In the genomic region with DNA sequence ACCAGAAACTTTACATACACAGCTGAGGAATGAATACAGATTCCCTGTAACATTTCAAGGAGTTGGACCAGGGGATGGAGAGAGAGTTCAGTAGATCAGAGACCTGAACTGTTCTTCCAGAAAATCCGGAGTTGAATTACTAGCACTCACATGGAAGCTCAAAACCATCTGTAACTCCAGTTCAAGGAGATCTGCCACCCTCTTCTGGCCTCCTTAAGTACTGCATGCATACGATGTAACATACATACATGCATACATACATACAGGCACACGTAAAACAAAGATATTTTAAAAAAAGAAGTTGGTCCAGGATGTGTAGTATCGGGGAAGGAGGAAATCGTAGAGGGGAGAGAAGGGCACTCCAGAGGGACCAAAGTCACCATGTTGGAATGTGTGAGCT, we compare ENCODE assay signal across 20 mouse cellular contexts.
DNase-seq lines count a peak whose midpoint lies in the region; ATAC-seq and TF ChIP-seq lines count a peak whose summit lies in the region.
"Had no signal": no experiment of that assay in that cellular context is flagged by ENCODE, and none has a peak within 500 bp of the region (broad histone marks: within the 10 kb centered on the region; RNA-seq: fewer than 3 reads in every experiment).

No protein-coding gene starts in this region.

- no peaks in the 10 kb centered on the region for H3K36me3 ChIP-seq in forebrain, postnatal 0 days (ENCODE audit: insufficient read depth)
- no peaks in the 10 kb centered on the region for H3K36me3 ChIP-seq in forebrain, embryonic 14.5 days (ENCODE audit: control insufficient read depth, insufficient read depth, low read length)
- no peaks in the 10 kb centered on the region for H3K36me3 ChIP-seq in kidney, postnatal 0 days (ENCODE audit: insufficient read depth, low read length)
- H3K36me3 ChIP-seq in kidney, adult 2 months (ENCODE audit: control insufficient read depth, insufficient read depth, low read length): no peaks in the 10 kb centered on the region
- no peaks in the 10 kb centered on the region for H3K36me3 ChIP-seq in E14TG2a.4 (ENCODE audit: insufficient read depth, low read length)
- H3K36me3 ChIP-seq: forebrain, embryonic 12.5 days; heart, embryonic 15.5 days; limb, embryonic 12.5 days; liver, embryonic 12.5 days; neural tube, embryonic 12.5 days had no signal

- no peaks in the 10 kb centered on the region for H3K9me3 ChIP-seq in forebrain, postnatal 0 days (ENCODE audit: low read length)
- no peaks in the 10 kb centered on the region for H3K9me3 ChIP-seq in forebrain, embryonic 14.5 days (replicated peaks; ENCODE audit: control insufficient read depth, low read length)
- no peaks in the 10 kb centered on the region; the same call in 1 of the 2 replicates for H3K9me3 ChIP-seq in kidney, postnatal 0 days (replicated peaks; ENCODE audit: low read length)
- peaks cover 13% of the 10 kb centered on the region for H3K9me3 ChIP-seq in E14TG2a.4 (ENCODE audit: low read length)
- H3K9me3 ChIP-seq: heart, embryonic 15.5 days; neural tube, embryonic 12.5 days had no signal

- 96% methylated on average over 5 of the region's 5 CpGs for WGBS in forebrain, postnatal 0 days
- 95% methylated on average over 5 of the region's 5 CpGs for WGBS in forebrain, embryonic 14.5 days
- WGBS in kidney, postnatal 0 days: 96% methylated on average over 5 of the region's 5 CpGs
- WGBS in kidney, adult 2 months: 95% methylated on average over 5 of the region's 5 CpGs

- no peaks in the 10 kb centered on the region for H3K4me1 ChIP-seq in forebrain, postnatal 0 days (ENCODE audit: insufficient read depth)
- 0 out of 2 replicates have a peak, but pooled peaks cover 4% of the 10 kb centered on the region for H3K4me1 ChIP-seq in forebrain, embryonic 14.5 days (ENCODE audit: control insufficient read depth, insufficient read depth, low read length)
- H3K4me1 ChIP-seq in kidney, postnatal 0 days (replicated peaks; ENCODE audit: insufficient read depth, low read length): peaks cover 4% of the 10 kb centered on the region; the same call in 1 of the 2 replicates
- no peaks in the 10 kb centered on the region for H3K4me1 ChIP-seq in kidney, adult 2 months (ENCODE audit: control insufficient read depth, insufficient read depth, low read length)
- no peaks in the 10 kb centered on the region for H3K4me1 ChIP-seq in E14TG2a.4 (replicated peaks; ENCODE audit: low read depth, low read length)
- H3K4me1 ChIP-seq: liver, embryonic 12.5 days had no signal

- ATAC-seq in forebrain, postnatal 0 days: no peak
- no peak for ATAC-seq in forebrain, embryonic 14.5 days
- ATAC-seq in kidney, postnatal 0 days (replicated peaks; ENCODE audit: low FRiP score, low read depth): no peak
- ATAC-seq: liver, embryonic 12.5 days had no signal

- no peak overlapping the region for H3K9ac ChIP-seq in forebrain, postnatal 0 days
- H3K9ac ChIP-seq in forebrain, embryonic 14.5 days (ENCODE audit: low read length): no peak overlapping the region
- no peak overlapping the region for H3K9ac ChIP-seq in kidney, postnatal 0 days (ENCODE audit: low read depth, low read length)
- H3K9ac ChIP-seq: forebrain, embryonic 12.5 days; heart, embryonic 15.5 days; limb, embryonic 12.5 days; liver, embryonic 12.5 days; neural tube, embryonic 12.5 days had no signal

- H3K4me3 ChIP-seq in forebrain, postnatal 0 days (ENCODE audit: low read depth, low read length): no peak overlapping the region
- no peak overlapping the region for H3K4me3 ChIP-seq in forebrain, embryonic 14.5 days (ENCODE audit: low read depth, low read length)
- no peak overlapping the region for H3K4me3 ChIP-seq in kidney, postnatal 0 days (replicated peaks; ENCODE audit: low read depth, low read length)
- no peak overlapping the region for H3K4me3 ChIP-seq in kidney, adult 2 months (ENCODE audit: insufficient read depth, low read depth, low read length)
- no peak overlapping the region for H3K4me3 ChIP-seq in E14TG2a.4 (replicated peaks; ENCODE audit: low read length)
- H3K4me3 ChIP-seq: forebrain, embryonic 12.5 days; heart, embryonic 15.5 days; limb, embryonic 12.5 days; liver, embryonic 12.5 days; neural tube, embryonic 12.5 days had no signal

- no peak for TF ChIP-seq POLR2A in kidney, adult 2 months (IDR thresholded peaks at IDR 0.05; ENCODE audit: low read depth, low read length)

- no peaks in the 10 kb centered on the region for H3K27me3 ChIP-seq in forebrain, postnatal 0 days (ENCODE audit: insufficient read depth, low read length)
- no peaks in the 10 kb centered on the region for H3K27me3 ChIP-seq in forebrain, embryonic 14.5 days (replicated peaks; ENCODE audit: control insufficient read depth, insufficient read depth, low read length)
- H3K27me3 ChIP-seq in kidney, postnatal 0 days (ENCODE audit: insufficient read depth, low read length): 0 out of 2 replicates have a peak, but pooled peaks cover 4% of the 10 kb centered on the region
- H3K27me3 ChIP-seq in kidney, adult 2 months (replicated peaks; ENCODE audit: control insufficient read depth, insufficient read depth, low read length): no peaks in the 10 kb centered on the region
- H3K27me3 ChIP-seq in E14TG2a.4 (ENCODE audit: insufficient read depth, low read length): peaks cover 34% of the 10 kb centered on the region
- H3K27me3 ChIP-seq: CH12.LX; neural tube, embryonic 12.5 days had no signal

- no peak overlapping the region for H3K4me2 ChIP-seq in forebrain, postnatal 0 days (ENCODE audit: low read depth)
- H3K4me2 ChIP-seq in forebrain, embryonic 14.5 days (ENCODE audit: low read length): no peak overlapping the region
- H3K4me2 ChIP-seq in kidney, postnatal 0 days (ENCODE audit: low read length): no peak overlapping the region
- H3K4me2 ChIP-seq: forebrain, embryonic 12.5 days; heart, embryonic 15.5 days; limb, embryonic 12.5 days; liver, embryonic 12.5 days; midbrain, embryonic 11.5 days; neural tube, embryonic 12.5 days had no signal

- peak; percentile 48; the same call in 1 of the 2 replicates for TF ChIP-seq CTCF in forebrain, postnatal 0 days (IDR thresholded peaks at IDR 0.05; ENCODE audit: low read depth)
- peak; percentile 46 for TF ChIP-seq CTCF in kidney, postnatal 0 days (IDR thresholded peaks at IDR 0.05; ENCODE audit: low read depth)
- TF ChIP-seq CTCF in kidney, adult 2 months (conservative IDR thresholded peaks at IDR 0.05; ENCODE audit: insufficient read depth, insufficient read length, low read depth, low read length): no peak
- peak; percentile 57 for TF ChIP-seq CTCF in E14TG2a.4 (conservative IDR thresholded peaks at IDR 0.05; ENCODE audit: low read length)

- no peak for DNase-seq in forebrain, postnatal 0 days
- DNase-seq in forebrain, embryonic 14.5 days (ENCODE audit: low spot score): no peak
- no peak for DNase-seq in kidney, postnatal 0 days (ENCODE audit: low spot score)
- DNase-seq in kidney, adult 2 months: no peak
- peak; percentile 50 for DNase-seq in ZHBTc4 (ENCODE audit: low read depth, low spot score)
- no peak for DNase-seq in urinary bladder, adult 18-20 months (ENCODE audit: low spot score in 2 of 2)
- no peak for DNase-seq in adrenal gland, postnatal 10 days
- DNase-seq: cerebellum, adult 2 months; kidney, adult 9 months; kidney, postnatal 36 days; lung, adult 2 months; thymus, postnatal 36 days had no signal

- no peak overlapping the region for H3K27ac ChIP-seq in forebrain, postnatal 0 days (ENCODE audit: low read depth, low read length)
- no peak overlapping the region for H3K27ac ChIP-seq in forebrain, embryonic 14.5 days (ENCODE audit: low read depth, low read length)
- no peak overlapping the region for H3K27ac ChIP-seq in kidney, postnatal 0 days
- no peak overlapping the region for H3K27ac ChIP-seq in kidney, adult 2 months (ENCODE audit: insufficient read depth, low read depth, low read length)
- H3K27ac ChIP-seq: heart, embryonic 15.5 days; limb, embryonic 12.5 days; liver, embryonic 12.5 days; neural tube, embryonic 12.5 days had no signal
